Mouse (Mus musculus) left cerebral cortex, adult 11 months (tissue): ENCODE measurements around the gene Klhl40.

Experiments
- DNase-seq: peaks from one replicate; pipeline ENCODE4 v3.0.0; 2022; ENCODE audit warnings: low spot score

The Klhl40 gene

GRCm38 (mm10) chr9:121777484-121778065 is at the start of gene Klhl40:
TSS of gene Klhl40 (plus strand) at chr9:121777607.
- no peak for DNase-seq

- DNase-seq: no peak
These were observed 36.9 kb upstream of the Klhl40 start for GRCm38 (mm10) chr9:121740490-121740889.

GRCm38 (mm10) chr9:121741168-121741567 is 36.2 kb upstream of the Klhl40 start:
- DNase-seq: no peak

- no peak for DNase-seq
These were observed 33.4 kb upstream of the Klhl40 start for GRCm38 (mm10) chr9:121744051-121744450.

- no peak for DNase-seq
These were observed 24.6 kb upstream of the Klhl40 start for GRCm38 (mm10) chr9:121752774-121753173.

GRCm38 (mm10) chr9:121754624-121755023 is 22.8 kb upstream of the Klhl40 start:
- no peak for DNase-seq

GRCm38 (mm10) chr9:121756785-121757184 is 20.6 kb upstream of the Klhl40 start:
- no peak for DNase-seq

GRCm38 (mm10) chr9:121757432-121757831 is 20.0 kb upstream of the Klhl40 start:
- DNase-seq: no peak

- DNase-seq: no peak
These were observed 19.3 kb upstream of the Klhl40 start for GRCm38 (mm10) chr9:121757835-121758814.

GRCm38 (mm10) chr9:121759091-121760081 is 18.0 kb upstream of the Klhl40 start, which contains the start of gene Zfp651:
TSS of gene Zfp651 (plus strand) at chr9:121759330.
- peak; percentile 59 for DNase-seq

- no peak for DNase-seq
These were observed 16.9 kb upstream of the Klhl40 start for GRCm38 (mm10) chr9:121760271-121761090.

- no peak for DNase-seq
These were observed 16.2 kb upstream of the Klhl40 start for GRCm38 (mm10) chr9:121761091-121761665.

- DNase-seq: no peak
These were observed 15.6 kb upstream of the Klhl40 start for GRCm38 (mm10) chr9:121761787-121762186.

GRCm38 (mm10) chr9:121762248-121762647 is 15.2 kb upstream of the Klhl40 start:
- DNase-seq: no peak

GRCm38 (mm10) chr9:121762761-121763160 is 14.6 kb upstream of the Klhl40 start:
- DNase-seq: no peak

GRCm38 (mm10) chr9:121763716-121764115 is 13.7 kb upstream of the Klhl40 start:
- no peak for DNase-seq

GRCm38 (mm10) chr9:121765166-121765855 is 12.1 kb upstream of the Klhl40 start:
- no peak for DNase-seq

GRCm38 (mm10) chr9:121772412-121772811 is 5.0 kb upstream of the Klhl40 start:
- no peak for DNase-seq

- DNase-seq: no peak
These were observed 1.5 kb upstream of the Klhl40 start for GRCm38 (mm10) chr9:121775951-121776350.

GRCm38 (mm10) chr9:121776511-121776910 is 896 bp upstream of the Klhl40 start:
- DNase-seq: no peak
